Mouse (Mus musculus) E14TG2a.4 (cell line): ENCODE results near the gene Calcoco1.

ENCODE experiments used
- CTCF ChIP-seq: conservative IDR thresholded peaks from 2 replicates; pipeline ENCODE4 v1.5.1; 2014; ENCODE audit warnings: low read length
- NANOG ChIP-seq: IDR thresholded peaks from 2 replicates; pipeline ENCODE4 v1.6.1; 2014; ENCODE audit warnings: borderline replicate concordance, low read length, mixed read lengths

GRCm38 (mm10) chr15:102770866-102771265 is 48.9 kb upstream of the Calcoco1 start:
- TF ChIP-seq CTCF (no peak), NANOG (no peak)
